Mouse (Mus musculus) thymus, adult 18-20 months (tissue): ENCODE results near the gene BC049715.
"Not testable (repeated sequence)": the region's sequence is repeated elsewhere in the genome, so short reads cannot be mapped to it uniquely, and the experiment has no call there.

Source experiments
- DNase-seq, 2 experiments: peaks; one replicate each; pipeline ENCODE4 v3.0.0; 2022; ENCODE audit warnings: mixed read lengths in 2 of 2

Gene BC049715

GRCm38 (mm10) chr6:136827516-136827880 is at the start of gene BC049715:
TSS of gene BC049715 (plus strand) at chr6:136827626.
- DNase-seq = no peak

GRCm38 (mm10) chr6:136781377-136781986 is 45.9 kb upstream of the BC049715 start, which contains the start of gene Gucy2c:
TSS of gene Gucy2c (minus strand) at chr6:136781765.
- no peak for DNase-seq

- DNase-seq = no peak
Measured at GRCm38 (mm10) chr6:136782146-136782545, 45.3 kb upstream of the BC049715 start.

GRCm38 (mm10) chr6:136782761-136783160 is 44.7 kb upstream of the BC049715 start:
- DNase-seq = no peak

- DNase-seq = no peak
Measured at GRCm38 (mm10) chr6:136789391-136789971, 37.9 kb upstream of the BC049715 start.

- no peak for DNase-seq
Measured at GRCm38 (mm10) chr6:136792884-136793758, 34.3 kb upstream of the BC049715 start.

DNA sequence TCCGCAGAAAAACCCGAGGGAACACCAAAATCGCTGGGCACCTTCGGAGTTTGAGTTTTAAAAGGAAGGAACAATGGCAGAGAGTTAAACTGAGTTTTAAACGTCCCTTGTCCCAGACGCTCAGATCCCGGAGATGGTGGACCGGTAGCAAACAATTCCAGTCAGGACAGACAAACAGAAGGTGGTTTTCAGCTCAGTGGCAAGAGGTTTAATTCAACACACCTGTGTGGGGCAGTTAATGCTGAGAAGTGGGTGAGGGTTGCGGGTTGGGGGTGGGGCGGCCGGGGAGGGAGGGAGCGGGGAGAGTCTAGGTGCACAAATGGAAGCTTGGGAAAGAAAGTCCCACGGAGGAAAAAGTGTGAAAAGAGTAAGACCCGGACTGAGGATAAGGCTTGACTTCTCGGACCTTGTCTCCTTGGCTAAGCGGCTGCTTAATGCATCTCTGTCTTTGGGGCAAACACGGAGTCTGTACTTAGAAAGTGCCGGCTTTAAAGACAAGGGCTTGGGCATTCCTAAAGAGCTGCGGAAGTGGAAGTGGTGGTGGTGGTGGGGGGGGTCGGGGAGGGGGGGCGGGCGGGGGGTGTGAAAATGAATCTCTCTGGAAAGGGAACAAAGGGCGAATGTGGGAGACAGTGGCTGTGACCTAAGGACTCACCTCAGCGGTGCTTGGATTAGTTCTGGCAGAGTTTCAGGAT is 33.4 kb upstream of the BC049715 start:
- DNase-seq = no peak

DNA sequence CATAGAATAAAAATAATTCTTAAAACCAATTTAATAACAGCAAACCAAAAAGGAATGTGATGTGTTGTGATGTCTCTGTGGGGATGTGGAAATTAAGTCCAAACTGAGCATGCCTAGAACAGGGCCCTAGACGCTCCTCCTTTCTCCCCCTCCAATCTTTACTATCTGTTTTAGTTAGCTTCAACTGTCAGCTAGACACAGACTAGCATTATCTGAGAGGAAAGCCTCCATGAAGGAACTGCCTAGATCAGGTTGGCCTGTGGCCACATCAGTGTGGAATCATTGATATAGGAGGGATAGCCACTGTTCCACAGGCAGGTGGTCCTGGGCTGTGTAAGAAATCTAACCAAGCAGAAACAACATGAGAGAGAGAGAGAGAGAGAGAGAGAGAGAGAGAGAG is 32.3 kb upstream of the BC049715 start:
- DNase-seq = no peak

- DNase-seq = no peak
Measured at GRCm38 (mm10) chr6:136795850-136796249, 31.6 kb upstream of the BC049715 start.

GRCm38 (mm10) chr6:136797874-136798693 is 29.3 kb upstream of the BC049715 start:
- DNase-seq = not testable (repeated sequence)

DNA sequence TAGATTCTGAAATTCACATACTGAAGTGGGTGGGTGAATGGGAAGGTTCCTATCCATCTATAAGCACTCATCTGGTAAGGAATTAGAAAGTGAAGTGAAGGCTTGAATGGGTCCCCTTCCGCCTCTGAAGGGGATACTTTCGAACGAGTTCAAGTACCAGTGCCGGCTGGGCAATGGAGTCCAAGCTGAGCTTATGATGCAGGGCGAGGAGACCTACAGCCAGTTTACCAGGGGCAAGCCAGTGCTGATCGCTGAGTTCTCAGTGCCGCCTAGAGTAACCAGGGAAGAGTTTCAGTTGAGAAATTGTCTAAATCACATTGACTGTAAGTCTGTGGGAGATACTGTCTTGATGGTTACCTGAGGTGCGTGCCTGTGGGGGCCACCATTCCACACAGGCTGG is 26.7 kb upstream of the BC049715 start:
- DNase-seq = no peak

- DNase-seq = no peak
Measured at GRCm38 (mm10) chr6:136801274-136801673, 26.2 kb upstream of the BC049715 start.

- no peak for DNase-seq
Measured at GRCm38 (mm10) chr6:136803093-136803738, 24.2 kb upstream of the BC049715 start.

DNA sequence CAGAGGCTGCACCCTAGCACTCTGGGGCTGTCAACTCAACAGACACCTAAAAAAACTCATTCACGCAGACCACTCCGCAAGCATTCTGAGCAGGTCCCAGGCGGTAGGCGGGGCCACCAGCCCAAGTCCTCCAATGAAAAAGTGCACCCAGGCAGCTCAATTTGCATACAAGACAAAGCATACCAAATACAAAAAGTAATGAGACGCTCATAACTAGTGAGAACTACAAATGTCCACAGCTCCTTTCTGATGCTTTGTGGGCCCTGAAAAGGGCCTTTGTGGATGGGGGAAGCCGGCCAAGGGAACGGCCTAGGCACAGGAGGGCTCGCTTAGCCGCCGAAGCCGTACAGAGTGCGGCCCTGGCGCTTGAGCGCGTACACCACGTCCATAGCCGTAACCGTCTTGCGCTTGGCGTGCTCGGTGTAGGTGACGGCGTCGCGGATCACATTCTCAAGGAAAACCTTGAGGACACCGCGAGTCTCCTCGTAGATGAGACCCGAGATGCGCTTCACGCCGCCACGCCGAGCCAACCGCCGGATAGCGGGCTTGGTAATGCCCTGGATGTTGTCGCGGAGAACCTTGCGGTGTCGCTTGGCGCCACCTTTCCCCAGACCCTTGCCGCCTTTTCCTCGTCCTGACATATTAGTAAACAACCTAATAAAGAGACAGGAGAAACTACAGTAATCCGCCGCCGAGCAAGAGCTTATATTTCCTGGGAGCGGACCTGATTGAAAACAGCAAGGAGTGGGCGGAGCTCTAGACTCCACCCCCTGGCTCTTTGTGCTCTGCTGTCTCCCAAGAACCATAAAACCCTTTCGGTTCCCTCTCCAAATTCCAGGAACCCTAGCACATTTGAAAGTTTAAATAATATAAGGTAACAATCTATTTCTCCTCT is 23.4 kb upstream of the BC049715 start, which contains the start of gene Hist4h4:
TSS of gene Hist4h4 (minus strand) at position 677 of the 895 bp plus-strand sequence.
- peak; percentile 88 to 93 for DNase-seq

DNA sequence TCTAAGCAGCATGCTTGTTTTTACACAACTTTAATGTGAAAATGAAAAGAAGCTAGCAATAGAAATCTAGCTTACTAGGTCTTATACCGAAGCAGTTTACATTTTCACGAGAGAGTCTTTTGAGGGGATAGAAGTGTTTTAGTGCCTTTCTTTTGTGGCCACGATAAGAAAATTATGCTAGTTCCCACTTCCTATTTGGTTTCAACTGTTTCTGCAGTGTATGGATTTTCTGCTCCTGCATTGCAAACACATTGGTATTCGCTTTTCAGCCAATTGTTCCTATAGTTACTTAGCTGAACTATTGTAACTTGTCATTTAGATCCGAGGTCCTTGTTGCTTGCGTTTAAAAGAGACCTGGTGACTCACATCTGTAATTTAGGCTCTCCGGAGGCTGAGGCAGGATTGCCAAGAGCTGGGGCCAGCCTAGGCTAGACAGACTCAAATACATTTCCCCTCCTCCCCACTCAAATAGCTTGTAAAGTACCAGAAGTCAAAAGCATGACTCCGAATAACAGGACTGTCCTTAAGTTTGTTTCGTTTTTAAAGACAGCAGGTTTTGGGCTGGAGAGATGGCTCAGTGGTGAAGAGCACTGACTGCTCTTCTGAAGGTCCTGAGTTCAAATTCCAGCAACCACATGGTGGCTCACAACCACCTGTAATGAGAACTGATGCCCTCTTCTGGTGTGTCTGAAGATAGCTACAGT is 22.6 kb upstream of the BC049715 start:
- no peak for DNase-seq

DNA sequence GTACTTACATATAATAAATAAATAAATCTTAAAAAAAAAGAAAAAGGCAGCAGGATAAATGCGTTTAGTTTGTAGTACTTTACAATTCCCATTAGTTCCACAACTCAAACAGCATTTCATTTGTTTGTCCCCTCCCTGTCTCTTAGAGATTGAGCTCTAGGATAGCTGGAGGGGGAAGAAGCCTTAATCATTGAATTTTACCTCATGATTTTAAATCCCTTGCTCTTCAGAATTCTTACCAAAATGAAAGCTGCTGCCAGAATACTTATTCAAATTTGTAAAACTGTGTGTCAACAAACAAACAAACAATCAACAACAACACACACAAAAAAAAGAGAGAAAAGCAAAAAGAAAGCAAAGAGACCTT is 22.0 kb upstream of the BC049715 start:
- DNase-seq = no peak

GRCm38 (mm10) chr6:136806819-136807218 is 20.6 kb upstream of the BC049715 start:
- DNase-seq = no peak

GRCm38 (mm10) chr6:136807395-136808013 is 19.9 kb upstream of the BC049715 start:
- no peak for DNase-seq

DNA sequence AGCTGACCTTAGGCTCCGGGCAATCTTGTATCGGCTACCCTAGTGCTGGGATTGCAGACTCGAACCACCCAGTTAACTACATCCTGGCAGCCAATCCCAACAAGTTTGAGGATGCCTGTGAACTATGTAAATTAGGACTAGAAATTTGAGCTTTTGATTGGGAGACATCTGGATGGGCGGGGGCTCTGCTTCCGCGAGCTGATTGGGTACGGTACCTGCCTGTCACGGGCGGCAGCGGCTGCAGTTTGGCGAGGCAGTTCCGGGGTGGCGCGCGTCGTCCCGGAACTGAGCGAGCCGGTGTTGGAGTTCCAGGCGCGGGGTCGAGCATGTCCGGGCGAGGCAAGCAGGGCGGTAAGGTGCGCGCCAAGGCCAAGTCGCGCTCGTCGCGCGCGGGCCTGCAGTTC is 19.4 kb upstream of the BC049715 start, which contains the start of gene H2afj:
TSS of gene H2afj (plus strand) at position 231 of the 404 bp plus-strand sequence.
- DNase-seq = peak; percentile 95 to 97
